Comparison of ENCODE assay signal across 8 mouse cellular contexts in the genomic region with DNA sequence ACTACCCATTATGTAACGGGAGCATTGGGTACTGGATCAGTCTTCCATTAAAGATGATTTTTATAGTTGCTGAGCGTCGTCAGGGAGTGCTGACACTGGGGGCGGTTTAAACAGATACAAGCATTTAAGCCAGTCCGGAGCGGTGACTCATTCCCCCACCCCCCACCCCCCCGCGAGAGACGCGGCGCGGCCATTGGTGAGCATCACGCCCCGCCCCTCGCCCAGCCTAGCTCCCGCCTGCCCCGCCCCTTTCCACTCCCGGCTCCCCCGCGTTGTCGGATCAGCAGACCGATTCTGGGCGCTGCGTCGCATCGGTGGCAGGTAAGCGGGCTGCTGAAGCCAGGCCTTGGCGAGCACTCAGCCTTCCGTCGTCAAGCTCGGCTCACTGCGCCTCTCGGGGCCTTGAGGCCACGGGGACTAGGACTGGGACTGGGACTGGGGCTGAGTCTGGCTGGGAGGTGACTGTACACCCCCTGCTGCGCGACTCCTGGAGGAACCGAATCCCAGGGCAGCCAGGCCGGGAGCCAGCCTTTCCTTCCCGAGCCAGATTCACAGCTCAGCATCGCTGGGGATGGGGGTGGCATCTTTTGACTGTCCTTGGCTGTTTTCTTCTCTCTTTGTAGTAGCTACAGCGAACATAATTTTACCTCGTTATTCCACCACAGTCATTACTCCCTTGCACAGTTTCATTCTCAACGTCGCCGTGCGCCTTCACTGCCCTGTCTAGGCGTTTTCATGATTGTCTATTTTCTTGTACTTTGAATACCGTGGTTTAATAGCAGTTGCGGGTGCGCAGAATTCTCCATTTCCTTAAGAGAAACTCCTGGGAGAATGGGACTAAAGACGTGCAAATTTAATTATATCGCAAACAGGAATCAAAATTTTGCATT. TPM values are rescaled to one million over a fixed set of nuclear protein-coding genes. Genes with fewer than 3 reads are reported as not detected.
DNase-seq lines count a peak whose midpoint lies in the region; ATAC-seq and TF ChIP-seq lines count a peak whose summit lies in the region.

A gene (plus strand): TSS at position 246 of the 890 bp plus-strand sequence.
A gene (plus strand): TSS at position 275 of the 890 bp plus-strand sequence.

- H3K27ac ChIP-seq in hindbrain, embryonic 10.5 days = peak within 1 kb of the TSS; percentile 91
- H3K27ac ChIP-seq in lung, postnatal 0 days (ENCODE audit: low read length) = peak within 1 kb of the TSS; percentile 85

- peaks cover 33% of the 10 kb centered on the region for H3K4me1 ChIP-seq in hindbrain, embryonic 10.5 days (replicated peaks)
- no peaks in the 10 kb centered on the region for H3K4me1 ChIP-seq in lung, postnatal 0 days (ENCODE audit: insufficient read depth, low read depth, low read length)

- TF ChIP-seq EP300 in lung, postnatal 0 days (IDR thresholded peaks at IDR 0.05) = no peak; the same call in 1 of the 2 replicates

- peak; percentile 88 for ATAC-seq in frontal cortex, adult (ENCODE audit: low TSS enrichment)
- ATAC-seq in lung, postnatal 0 days = peak; percentile 93

- peaks cover 7% of the 10 kb centered on the region; the same call in 1 of the 2 replicates for H3K27me3 ChIP-seq in hindbrain, embryonic 10.5 days (ENCODE audit: insufficient read depth, poor library complexity, severe bottlenecking)
- H3K27me3 ChIP-seq in lung, postnatal 0 days (replicated peaks; ENCODE audit: insufficient read depth, low read length) = no peaks in the 10 kb centered on the region

- H3K9ac ChIP-seq in lung, postnatal 0 days (replicated peaks; ENCODE audit: low read depth) = peak within 1 kb of the TSS; percentile 77

- H3K4me2 ChIP-seq in lung, postnatal 0 days (replicated peaks; ENCODE audit: low read depth, low read length) = peak within 1 kb of the TSS; percentile 74

- DNase-seq in MN1 (ENCODE audit: low spot score) = peak; percentile 92
- DNase-seq in cerebellum, adult 9-10 months = peak; percentile 92
- DNase-seq in hindbrain, embryonic 10.5 days (ENCODE audit: low spot score) = peak; percentile 92
- DNase-seq in layer of hippocampus, adult 9-11 months = peak; percentile 90
- DNase-seq in lung, postnatal 0 days (ENCODE audit: low spot score) = peak; percentile 98
- peak; percentile 83 for DNase-seq in ovary, postnatal 14 days (ENCODE audit: low spot score)
- DNase-seq in thymus, postnatal 14 days = peak; percentile 95

- no peaks in the 10 kb centered on the region for H3K9me3 ChIP-seq in hindbrain, embryonic 10.5 days
- no peaks in the 10 kb centered on the region for H3K9me3 ChIP-seq in lung, postnatal 0 days (ENCODE audit: low read length)

- 5% methylated on average over 51 of the region's 52 CpGs for WGBS in hindbrain, embryonic 10.5 days
- WGBS in lung, postnatal 0 days = 6% methylated on average over 50 of the region's 52 CpGs

- peak; percentile 46; the same call in 1 of the 2 replicates for TF ChIP-seq CTCF in lung, postnatal 0 days (IDR thresholded peaks at IDR 0.05)

- no peaks in the 10 kb centered on the region for H3K36me3 ChIP-seq in hindbrain, embryonic 10.5 days
- no peaks in the 10 kb centered on the region for H3K36me3 ChIP-seq in lung, postnatal 0 days (ENCODE audit: insufficient read depth, low read length)

- peak within 1 kb of the TSS; percentile 79 for H3K4me3 ChIP-seq in hindbrain, embryonic 10.5 days
- H3K4me3 ChIP-seq in lung, postnatal 0 days (ENCODE audit: low read depth, low read length) = peak within 1 kb of the TSS; percentile 65

RNA-seq across cellular contexts. Expression of the first gene that starts in this region (rescaled TPM):
- polyA plus RNA-seq in hindbrain, embryonic 10.5 days (2016; fragmentation: Nextera tagmentation; extraction: Ambion mirVana) = 21.0 and 43.7 TPM in 2 replicates
- polyA plus RNA-seq in lung, postnatal 0 days (2015; fragmentation: Nextera tagmentation; extraction: Ambion mirVana) = 135 and 142 TPM in 2 replicates

RNA-seq across cellular contexts. Expression of the second gene that starts in this region (rescaled TPM):
- not detected in 2 replicates for polyA plus RNA-seq in hindbrain, embryonic 10.5 days (2016; fragmentation: Nextera tagmentation; extraction: Ambion mirVana)
- polyA plus RNA-seq in lung, postnatal 0 days (2015; fragmentation: Nextera tagmentation; extraction: Ambion mirVana) = not detected in 2 replicates

Comparison
In these comparisons a context has a peak if more than half of its experiments do, and no peak if none do; other contexts are left out.
1. Peak in every context shown above with its lines: DNase-seq, ATAC-seq, H3K4me3 ChIP-seq and H3K27ac ChIP-seq.